Mouse (Mus musculus) cortical plate, adult 2 months (tissue): ENCODE measurements at regions not wholly inside any gene's neighbourhood (a gene's known extent, or its start where the extent isn't known, plus 50 kb on each side); places are given as distances from the start of the nearest gene placed in this dataset.

Experiments
- H3K27ac ChIP-seq: fragments of 200-500 bp; 2 replicates; pipeline ENCODE4 v1.5.1; 2012; ENCODE audit warnings: low read length, control low read depth, inconsistent platforms; ENCODE audit not compliant: insufficient read depth
- H3K4me1 ChIP-seq: fragments of 200-500 bp; 2 replicates; pipeline ENCODE4 v1.6.1; 2011; ENCODE audit warnings: low read length; ENCODE audit not compliant: control insufficient read depth, insufficient read depth
- H3K4me3 ChIP-seq: fragments of 200-500 bp; 2 replicates; pipeline ENCODE4 v1.5.1; 2011; ENCODE audit warnings: mild to moderate bottlenecking, low read length, control low read depth; ENCODE audit not compliant: insufficient read depth
- CTCF ChIP-seq: fragments of 200-500 bp; IDR thresholded peaks from 2 replicates; pipeline ENCODE4 v1.5.1; 2011; ENCODE audit warnings: mild to moderate bottlenecking, control low read depth, low read length; ENCODE audit not compliant: insufficient read depth; ENCODE audit errors: extremely low read depth
- POLR2A ChIP-seq: fragments of 200-500 bp; IDR thresholded peaks from 2 replicates; pipeline ENCODE4 v1.6.1; 2011; ENCODE audit warnings: mild to moderate bottlenecking, low read length, control low read depth; ENCODE audit not compliant: insufficient read depth; ENCODE audit errors: extremely low read depth

GRCm38 (mm10) chr5:46960749-46961148 lies 1022.2 kb upstream of the Slit2 start:
- no peaks in the 10 kb centered on the region for H3K4me1 ChIP-seq
- TF ChIP-seq CTCF (no peak), POLR2A (no peak)
- no peak overlapping the region for H3K4me3 ChIP-seq

GRCm38 (mm10) chr5:46926324-46926723 lies 1056.6 kb upstream of the Slit2 start:
- Histone ChIP-seq H3K27ac (no peak overlapping the region), H3K4me1 (no peaks in the 10 kb centered on the region), H3K4me3 (no peak overlapping the region)
- TF ChIP-seq POLR2A, result no peak

More at GRCm38 (mm10) chr5:46960749-46961148, 1022.2 kb upstream of the Slit2 start:
- H3K27ac ChIP-seq, result no peak overlapping the region

GRCm38 (mm10) chr5:46901909-46902308 lies 1044.5 kb upstream of the Lcorl start:
- TF ChIP-seq CTCF (no peak), POLR2A (no peak)
- Histone ChIP-seq H3K4me3 (no peak overlapping the region), H3K27ac (no peak overlapping the region), H3K4me1 (no peaks in the 10 kb centered on the region)

- Histone ChIP-seq H3K4me1 (no peaks in the 10 kb centered on the region), H3K4me3 (no peak overlapping the region), H3K27ac (no peak overlapping the region)
- TF ChIP-seq CTCF (no peak), POLR2A (no peak)
Observed at GRCm38 (mm10) chr5:46894037-46894436, 1036.6 kb upstream of the Lcorl start.

- H3K4me3 ChIP-seq, result no peak overlapping the region
- no peaks in the 10 kb centered on the region for H3K4me1 ChIP-seq
- no peak for TF ChIP-seq POLR2A
- TF ChIP-seq CTCF, result no peak
- H3K27ac ChIP-seq, result no peak overlapping the region
Observed at GRCm38 (mm10) chr5:46883956-46884355, 1026.5 kb upstream of the Lcorl start.

GRCm38 (mm10) chr5:46856837-46857236 lies 999.4 kb upstream of the Lcorl start:
- no peaks in the 10 kb centered on the region for H3K4me1 ChIP-seq
- H3K27ac ChIP-seq, result no peak overlapping the region
- H3K4me3 ChIP-seq, result no peak overlapping the region
- no peak for TF ChIP-seq POLR2A
- no peak for TF ChIP-seq CTCF

GRCm38 (mm10) chr5:46845175-46845574 lies 987.8 kb upstream of the Lcorl start:
- no peak for TF ChIP-seq POLR2A
- no peak for TF ChIP-seq CTCF
- H3K4me1 ChIP-seq, result no peaks in the 10 kb centered on the region
- H3K4me3 ChIP-seq, result no peak overlapping the region
- no peak overlapping the region for H3K27ac ChIP-seq

- Histone ChIP-seq H3K4me1 (no peaks in the 10 kb centered on the region), H3K4me3 (no peak overlapping the region), H3K27ac (no peak overlapping the region)
- TF ChIP-seq POLR2A (no peak), CTCF (no peak)
Observed at GRCm38 (mm10) chr5:46836810-46837209, 979.4 kb upstream of the Lcorl start.

GRCm38 (mm10) chr5:46830797-46831618 lies 973.6 kb upstream of the Lcorl start:
- H3K27ac ChIP-seq, result no peak overlapping the region
- H3K4me1 ChIP-seq, result no peaks in the 10 kb centered on the region
- TF ChIP-seq CTCF (no peak), POLR2A (no peak)
- no peak overlapping the region for H3K4me3 ChIP-seq

- no peak overlapping the region for H3K4me3 ChIP-seq
- H3K4me1 ChIP-seq, result no peaks in the 10 kb centered on the region
- no peak overlapping the region for H3K27ac ChIP-seq
- TF ChIP-seq CTCF (no peak), POLR2A (no peak)
Observed at GRCm38 (mm10) chr5:46830114-46830513, 972.7 kb upstream of the Lcorl start.
